Mouse (Mus musculus) thymus, postnatal 0 days (tissue): Measurements from ENCODE around the gene Tmub2. TPM values are rescaled to one million over a fixed set of nuclear protein-coding genes. Genes with fewer than 3 reads are reported as not detected.

Experiments
- DNase-seq: peaks from one replicate; pipeline ENCODE4 v3.0.0-alpha.2; 2015; ENCODE audit warnings: low spot score
- polyA plus RNA-seq: library from polyadenylated mRNA; unstranded; fragments of >200 nt; fragmentation: Nextera tagmentation; extraction: Ambion mirVana; gene quantifications from 2 replicates; pipeline ENCODE4 v1.2.1, GENCODE M21; 2015

Gene Tmub2
- 41.1 and 45.1 TPM in 2 replicates for polyA plus RNA-seq

DNA sequence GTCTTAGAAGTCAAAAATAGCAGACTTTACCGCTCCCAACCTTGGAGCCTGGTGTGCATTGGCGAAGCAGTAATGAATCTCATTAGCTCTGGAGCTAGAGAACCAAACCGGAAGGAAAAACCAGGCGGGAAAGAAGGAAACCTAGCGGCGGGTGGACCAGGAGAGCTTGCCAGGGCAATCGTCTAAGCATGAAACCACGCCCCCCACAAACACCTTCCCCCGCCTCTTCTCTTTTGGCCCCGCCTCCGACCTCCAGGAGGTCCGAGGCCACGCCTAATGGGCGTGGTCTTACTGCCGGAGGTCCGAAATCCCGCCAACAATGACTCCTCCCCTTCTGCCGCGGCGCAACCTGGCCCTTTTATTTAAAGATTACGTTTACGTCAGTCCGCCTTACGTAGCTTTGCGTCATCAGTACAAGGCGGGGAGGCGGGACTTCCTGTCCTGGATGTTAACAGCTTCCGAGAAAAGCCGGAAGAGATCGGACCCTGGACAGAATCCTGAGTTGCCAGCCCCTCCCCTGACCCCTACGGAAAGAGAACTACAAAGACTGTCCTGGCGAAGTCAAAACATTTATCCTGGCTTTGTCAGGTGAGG is at the start of gene Tmub2:
Gene Tmub2 (plus strand): TSS at position 431 of the 594 bp plus-strand sequence.
- DNase-seq, result peak; percentile 98

DNA sequence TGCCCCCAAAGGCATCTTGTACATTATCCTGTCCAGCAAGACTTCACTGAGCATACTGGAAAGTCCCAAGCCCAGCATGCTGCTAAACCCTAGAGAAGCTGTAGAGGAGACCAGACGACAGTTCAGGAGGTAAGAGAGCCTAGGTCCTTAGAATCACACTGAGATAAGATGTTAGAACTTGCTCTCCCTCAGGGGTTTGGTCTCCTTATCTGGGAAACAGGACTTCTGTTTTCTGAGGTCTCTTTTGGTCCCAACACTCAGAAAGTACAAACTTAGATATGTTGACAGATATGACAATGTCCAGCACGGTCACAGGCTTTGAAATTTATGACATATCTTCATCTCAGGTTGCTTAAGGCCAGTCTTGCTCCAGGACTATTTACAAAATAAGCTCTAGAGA is 48.7 kb upstream of the Tmub2 start:
- no peak for DNase-seq

DNA sequence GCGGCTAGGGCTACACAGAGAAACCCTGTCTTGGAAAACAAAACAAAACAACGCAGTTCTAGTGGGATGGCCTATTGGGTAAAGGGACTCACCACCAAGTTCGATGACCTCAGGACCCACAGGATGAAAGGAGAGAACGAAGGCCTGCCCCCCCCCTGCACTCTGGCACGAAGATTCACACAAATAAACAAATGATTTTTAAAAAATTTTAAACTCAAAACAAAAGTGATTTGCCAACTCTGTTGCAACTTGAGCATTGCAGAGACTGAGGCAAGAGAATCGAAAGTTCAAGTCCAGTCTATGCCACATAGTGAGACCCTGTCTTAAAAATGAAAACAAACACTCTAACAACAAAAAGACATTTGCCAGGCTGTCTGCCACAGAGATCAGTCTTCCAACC is 44.1 kb upstream of the Tmub2 start:
- no peak for DNase-seq

DNA sequence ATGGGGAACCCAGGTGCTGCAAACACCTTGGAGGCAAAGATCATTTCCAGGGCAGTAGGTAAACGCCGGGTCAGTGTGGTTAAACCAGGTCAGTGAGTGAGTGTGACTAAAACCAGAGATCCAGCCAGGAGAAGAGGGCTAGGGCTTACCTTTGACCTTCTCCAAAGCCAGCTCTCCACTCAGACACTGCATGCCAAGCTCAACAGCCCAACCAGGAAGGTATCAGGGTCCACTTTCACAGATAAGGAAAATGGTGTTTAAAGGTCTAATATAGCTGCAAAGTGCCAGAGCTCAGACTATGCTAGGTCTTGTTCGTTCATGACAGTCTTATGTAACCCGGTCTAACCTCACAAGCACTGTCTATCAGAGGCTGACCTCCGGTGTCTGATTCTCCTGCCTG is 43.5 kb upstream of the Tmub2 start:
- no peak for DNase-seq

DNA sequence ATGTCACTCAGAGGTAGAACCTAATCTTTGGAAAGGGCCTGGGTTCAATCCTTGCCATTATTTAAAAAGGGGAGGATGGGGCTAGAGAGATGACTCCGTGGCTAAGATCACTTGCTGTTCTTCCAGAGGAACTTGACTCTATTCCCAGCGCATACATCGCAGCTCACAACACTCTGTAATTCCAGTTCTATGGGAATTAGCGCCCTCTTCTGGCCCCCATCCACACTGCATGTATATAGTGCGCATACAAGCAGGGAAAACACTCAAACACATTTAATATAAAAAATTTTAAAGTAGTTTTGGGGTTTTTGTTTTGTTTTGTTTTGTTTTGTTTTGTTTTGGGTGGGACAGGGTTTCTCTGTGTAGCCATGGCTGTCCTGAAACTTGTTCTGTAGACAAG is 42.9 kb upstream of the Tmub2 start:
- no peak for DNase-seq

DNA sequence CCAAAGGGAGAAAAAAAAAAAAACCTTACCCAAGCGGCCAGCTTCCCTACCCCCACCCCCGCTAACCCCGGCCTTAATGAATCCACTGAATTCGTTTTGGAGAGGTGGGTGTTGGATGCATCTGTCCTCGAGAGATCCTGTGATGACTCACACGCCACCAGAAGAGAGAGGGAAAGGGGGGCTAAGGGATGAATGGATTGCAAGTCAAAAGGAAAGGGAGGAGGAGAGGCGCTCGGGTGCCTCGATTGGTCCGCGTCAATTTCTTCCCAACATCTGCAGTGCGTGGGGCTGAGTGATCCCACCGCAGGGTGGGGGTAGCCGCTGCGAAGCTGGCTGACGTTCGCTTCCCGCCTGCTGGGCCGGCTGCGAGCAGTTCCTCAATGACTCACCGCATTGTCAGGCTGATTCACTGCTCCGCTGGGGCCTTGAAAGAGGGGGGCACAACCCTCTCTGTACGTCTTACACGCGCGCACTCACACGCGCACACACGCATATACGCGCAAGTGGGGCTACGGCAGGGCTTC is 39.7 kb upstream of the Tmub2 start:
- peak; percentile 48 for DNase-seq

DNA sequence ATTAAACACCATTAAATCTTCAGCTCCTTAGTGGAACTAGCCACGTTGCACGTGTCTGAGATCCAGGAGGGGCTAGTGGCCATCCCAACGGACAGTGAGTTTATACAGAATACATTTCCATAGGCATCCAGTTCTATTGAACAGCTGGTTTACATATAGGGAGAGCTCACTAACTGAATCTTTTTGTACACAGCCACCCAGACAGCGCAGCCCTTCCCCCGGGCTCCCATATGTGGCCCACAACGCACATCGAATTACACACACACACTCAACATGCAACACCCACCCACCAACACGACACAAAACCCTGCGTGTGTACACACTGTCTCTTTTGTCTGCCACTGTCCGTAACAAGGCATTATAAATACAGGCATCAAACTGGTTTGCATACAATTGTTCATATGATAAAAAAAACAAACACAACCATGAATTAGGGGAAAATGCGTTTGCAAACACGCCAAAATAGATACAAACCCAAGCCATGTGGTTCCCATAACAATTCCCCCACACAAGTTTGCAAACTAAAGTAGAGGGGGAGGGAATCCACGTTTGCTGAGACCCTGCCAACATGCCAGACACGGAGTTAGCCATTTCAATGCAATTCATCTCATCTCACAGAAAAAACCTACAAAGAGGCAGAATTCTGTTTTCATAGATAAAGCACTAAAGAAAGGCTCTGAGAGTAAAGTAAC is 39.0 kb upstream of the Tmub2 start:
- no peak for DNase-seq

DNA sequence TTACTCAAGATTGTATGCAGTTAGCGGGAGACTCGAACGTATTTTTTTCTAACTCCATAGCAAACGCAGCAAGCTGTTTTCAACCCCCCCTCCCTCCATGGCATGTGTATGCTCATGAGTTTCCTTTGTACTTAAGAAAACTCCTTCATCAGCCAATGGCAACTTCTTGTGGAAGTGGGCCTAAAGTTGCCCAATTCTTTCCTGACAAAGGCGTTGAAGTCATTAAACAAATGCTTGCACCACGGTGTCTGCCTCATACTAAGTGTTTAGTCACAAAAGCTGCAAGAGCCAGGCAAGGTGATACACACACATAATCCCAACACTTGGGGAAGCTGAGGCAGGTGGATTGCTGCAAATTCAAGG is 38.5 kb upstream of the Tmub2 start:
- no peak for DNase-seq

DNA sequence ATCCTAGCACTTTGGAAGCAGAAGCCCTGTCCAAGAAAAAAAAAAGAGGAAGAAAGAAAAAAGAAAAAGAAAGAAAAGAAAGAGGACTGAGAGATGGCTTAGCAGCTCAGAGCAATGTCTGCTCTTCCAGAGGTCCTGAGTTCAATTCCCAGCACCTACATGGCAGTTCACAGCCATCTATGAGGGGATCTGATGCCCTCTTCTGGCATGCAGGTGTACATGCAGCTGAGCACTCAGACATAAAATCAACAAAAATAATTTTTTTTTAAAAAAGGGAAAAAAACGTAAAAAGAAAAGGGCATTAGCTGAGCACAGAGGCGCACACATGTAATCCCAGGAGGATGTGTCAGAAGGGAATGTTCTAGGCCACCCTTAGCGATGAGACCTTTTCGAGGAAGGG is 37.9 kb upstream of the Tmub2 start:
- no peak for DNase-seq

DNA sequence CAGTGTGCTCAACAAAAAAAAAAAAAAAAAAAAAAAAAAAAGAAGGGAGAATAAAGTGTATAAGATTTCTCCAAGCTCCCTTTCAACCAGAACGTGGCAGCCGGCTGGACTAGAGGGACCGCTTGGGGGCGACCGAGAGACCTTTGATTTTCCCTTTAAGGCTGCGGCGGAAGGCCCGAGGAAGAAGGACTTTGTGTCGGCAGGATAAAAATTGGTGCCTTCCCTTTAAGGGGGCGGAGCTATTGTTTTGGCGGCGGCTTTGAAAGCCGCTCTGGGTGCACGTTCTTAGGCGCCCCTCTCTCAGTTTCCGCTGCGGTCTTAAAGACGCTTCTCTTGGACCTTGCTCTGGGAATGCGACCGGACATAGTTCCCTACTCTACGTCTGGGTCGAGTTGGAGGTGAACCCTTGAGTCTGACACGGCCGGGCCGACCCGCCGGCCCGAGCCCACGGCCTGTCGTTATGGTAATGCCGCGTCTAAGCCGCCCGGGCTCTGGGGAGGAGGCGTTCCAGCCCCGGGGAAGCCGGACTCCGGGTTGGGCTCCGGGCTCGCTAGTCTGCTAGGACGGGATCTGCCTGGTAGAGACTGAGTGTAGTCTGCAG is 36.0 kb upstream of the Tmub2 start, which contains the start of gene BC030867:
Gene BC030867 (plus strand): TSS at position 253 of the 601 bp plus-strand sequence.
- peak; percentile 97 for DNase-seq

DNA sequence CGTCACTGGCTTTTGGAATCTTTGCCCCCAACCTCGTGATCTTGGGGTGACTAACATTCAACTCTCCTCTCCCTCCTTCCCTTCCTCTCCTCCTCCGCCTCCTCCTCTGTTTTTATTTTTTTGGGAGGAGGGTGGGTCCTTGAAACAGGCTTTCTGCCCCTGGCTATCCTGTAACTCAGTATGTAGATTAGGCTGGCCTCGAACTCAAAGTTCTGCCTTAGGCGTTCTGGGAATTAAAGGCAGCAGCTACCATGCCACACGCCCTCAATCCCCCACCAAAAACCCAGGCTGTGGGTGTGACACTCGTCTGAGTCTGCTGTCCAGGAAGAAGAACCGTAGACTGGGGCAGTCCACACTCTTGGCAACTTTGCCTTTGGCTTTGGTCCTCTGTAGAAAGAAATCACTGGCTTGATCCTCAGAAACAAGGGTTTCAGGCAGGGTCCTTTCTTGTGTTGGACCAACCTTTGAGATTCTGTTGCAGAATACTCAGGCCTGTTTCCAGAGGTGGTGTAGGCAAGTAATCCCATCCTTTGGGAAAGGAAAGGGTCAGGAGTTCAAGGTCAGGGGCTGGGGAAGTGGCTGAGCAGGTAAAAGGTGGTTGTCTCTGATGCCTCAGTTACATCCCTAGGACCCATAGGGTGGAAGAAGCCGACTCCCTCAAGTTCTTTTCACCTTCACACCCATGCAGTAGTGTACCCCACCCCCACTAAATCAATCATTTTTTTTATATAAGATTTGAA is 35.2 kb upstream of the Tmub2 start:
- DNase-seq, result no peak

DNA sequence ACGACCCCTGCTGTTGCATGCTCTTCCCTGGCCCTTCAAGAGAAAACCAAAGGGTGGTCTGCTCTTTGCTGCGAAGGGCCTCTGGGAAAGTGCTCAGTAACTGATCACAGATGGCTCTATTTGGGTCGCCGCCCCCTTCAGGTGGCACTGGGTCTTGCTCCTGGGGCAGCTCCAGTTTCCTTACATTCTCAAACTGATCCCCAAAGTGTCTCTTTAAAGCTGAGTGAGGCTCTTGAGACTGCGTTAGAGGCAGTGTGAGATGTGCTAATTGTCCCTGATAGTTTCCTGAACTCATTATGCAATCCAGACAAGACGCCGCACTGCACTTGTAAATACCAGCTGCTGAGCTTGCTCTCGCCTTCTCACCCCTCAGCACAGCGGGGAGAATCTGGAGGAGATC is 27.2 kb upstream of the Tmub2 start:
- no peak for DNase-seq

DNA sequence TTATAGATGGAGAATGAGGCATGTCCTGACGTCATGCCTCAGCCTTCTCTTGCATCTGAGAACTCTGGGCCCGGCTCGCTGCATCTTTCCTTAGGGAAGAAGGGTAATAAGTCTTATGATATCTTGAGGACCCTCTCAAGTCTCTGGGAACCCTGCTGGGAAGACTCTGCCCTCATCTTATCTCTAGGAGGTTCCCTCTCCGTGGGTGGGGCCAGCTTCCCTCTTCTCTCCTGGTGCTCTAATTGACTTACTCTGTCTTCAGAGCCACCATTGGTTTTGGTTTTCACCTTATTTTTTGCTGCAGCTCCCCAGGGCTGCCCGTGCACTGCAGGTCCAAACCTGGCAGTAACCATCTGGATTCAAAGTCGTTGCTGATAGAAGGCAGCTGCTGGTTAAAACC is 26.6 kb upstream of the Tmub2 start:
- DNase-seq, result no peak

DNA sequence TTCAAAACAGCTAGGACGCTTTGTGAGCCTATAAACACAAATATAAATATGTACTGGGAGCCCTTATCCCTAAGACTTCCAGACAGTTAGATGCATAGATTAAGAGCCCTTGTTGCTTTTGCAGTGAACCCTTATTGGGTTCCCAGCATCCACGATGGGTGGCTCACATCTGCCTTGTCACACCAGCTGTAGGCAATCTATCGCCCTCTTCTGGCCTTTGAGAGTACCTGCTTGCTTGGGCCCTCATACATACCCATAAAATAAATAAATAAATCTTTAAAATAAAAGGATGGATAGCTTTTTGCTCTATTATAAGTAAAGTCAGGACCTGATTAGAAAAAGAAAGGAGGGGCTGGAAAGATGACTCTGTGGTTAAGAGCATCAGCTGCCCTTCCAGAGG is 26.2 kb upstream of the Tmub2 start:
- peak; percentile 23 for DNase-seq

DNA sequence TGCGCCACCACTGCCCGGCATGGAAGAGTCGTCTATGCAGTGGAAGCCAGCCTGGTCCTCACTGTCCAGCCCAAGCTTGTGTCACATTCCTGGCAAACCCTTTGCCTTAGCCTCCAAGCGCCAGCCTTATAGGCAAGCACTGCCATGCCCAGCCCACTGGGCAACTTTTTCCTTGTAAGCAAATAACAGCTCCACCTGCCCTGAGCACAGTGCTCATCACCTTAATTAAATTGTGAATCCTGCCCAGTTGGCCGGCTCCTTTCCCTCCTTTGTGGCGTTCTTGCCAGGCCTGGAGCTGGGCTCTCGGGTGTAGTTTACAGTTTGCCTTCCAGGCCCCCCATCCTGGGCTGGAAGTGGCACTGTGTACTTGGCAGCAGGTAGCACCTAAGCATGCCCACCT is 21.5 kb upstream of the Tmub2 start:
- no peak for DNase-seq

DNA sequence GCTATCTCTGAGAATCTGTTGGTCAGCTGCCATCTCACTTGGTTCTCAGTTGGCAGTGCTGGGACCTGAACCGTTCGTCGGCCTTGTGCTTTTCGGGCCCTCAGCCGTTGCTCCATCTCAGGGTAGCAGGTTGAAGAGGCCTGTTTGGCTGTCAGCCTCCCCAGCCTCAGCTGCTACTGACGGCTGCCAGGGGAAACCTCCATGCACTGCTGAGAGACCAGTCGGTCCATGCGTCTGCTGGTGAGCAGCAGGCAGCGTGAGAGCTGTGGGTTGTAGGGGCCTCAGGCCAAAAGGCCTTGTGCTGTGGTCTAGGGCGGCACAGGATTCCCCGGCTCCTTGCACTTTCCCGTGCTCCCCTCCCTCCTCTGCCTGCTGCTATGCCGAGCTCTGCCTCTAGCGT is 18.9 kb upstream of the Tmub2 start:
- DNase-seq, result no peak

DNA sequence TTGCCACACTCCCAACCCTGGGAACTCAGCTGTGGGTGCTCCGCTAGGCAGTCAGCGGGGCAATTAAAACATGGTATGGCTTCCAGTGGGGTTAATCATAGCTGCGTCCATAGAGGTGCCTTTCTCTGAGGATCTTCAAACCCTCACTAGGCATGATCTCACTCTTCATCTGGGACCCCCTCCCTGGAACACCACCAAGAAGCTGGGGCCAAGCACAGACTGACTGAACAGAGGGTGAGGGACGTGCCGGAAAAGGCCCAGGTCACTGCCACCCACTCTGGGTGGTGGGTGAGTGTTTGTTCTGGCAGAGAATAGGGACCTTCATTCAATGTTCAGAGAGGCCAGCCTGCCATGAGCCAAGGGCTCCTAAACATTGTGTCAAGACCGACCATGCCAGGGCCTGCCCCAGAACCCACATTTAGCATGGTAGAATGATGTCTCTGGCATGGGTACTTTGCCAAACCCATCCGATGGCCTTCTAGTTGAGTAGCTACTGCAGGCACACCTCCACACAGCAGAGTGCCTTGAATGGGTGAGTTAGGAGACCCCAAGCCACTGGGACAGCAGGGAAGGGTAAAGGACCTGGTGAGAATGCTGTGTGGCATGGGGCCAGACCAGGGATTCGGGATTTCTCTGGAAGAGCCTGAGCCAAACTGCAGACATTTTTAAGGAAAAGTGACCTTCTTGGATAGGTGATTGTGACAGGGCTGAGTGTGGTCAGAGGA is 17.9 kb upstream of the Tmub2 start:
- no peak for DNase-seq

DNA sequence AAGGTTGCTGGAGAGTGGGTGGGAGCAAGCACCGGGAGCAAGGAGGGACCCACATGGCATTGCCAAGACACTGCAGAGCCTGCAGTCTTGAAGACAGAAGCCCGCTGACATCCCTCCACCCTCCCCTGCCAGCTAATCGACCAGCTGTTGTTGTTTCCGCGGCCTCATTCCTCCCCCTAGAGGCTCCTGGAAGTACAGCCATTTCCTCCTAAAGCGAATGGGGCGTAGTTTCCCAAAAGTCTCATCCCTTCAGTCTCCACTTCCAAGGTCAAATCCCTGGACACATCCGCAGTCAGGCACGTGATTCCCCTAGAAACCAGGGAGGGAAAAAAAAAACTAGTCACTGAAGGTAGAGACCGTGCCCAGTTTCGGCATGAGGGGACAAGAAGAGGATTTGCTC is 17.3 kb upstream of the Tmub2 start:
- peak; percentile 68 for DNase-seq

DNA sequence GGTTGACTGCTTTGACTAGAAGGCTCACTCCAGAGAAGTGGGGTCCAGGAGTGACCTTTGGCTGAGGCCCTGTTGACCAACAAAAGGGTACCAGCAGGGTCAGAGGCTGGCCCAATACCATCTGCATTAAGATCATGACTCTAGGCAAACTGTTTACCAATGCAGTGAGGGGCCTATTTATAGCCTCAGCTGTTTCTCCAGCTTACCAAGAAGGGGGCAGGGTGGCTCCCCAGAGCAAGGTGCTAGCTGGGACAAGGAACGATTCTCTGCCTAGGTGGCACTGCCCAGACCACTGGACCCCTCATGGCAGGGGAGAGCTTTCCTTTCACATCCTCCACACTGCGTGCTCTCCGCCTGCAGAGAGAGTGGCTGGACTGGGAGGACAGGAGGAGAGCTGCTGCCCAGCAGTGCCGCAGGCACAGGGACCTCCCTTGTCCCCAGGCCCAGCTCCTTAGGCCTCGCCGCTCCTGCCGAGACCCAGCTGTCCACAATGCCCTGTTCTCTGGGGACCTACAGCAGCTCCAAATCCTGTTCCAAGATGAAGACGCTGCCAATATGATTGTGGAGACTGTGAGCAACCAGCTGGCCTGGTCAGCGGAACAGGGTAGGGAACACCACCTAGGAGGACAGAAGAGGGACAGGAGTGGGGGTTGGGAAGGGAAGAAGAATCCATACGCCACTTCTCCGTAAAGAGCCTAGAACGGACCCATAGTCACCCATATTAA is 16.0 kb upstream of the Tmub2 start, which contains the start of gene Asb16:
Gene Asb16 (plus strand): TSS at position 224 of the 725 bp plus-strand sequence.
- DNase-seq, result no peak

DNA sequence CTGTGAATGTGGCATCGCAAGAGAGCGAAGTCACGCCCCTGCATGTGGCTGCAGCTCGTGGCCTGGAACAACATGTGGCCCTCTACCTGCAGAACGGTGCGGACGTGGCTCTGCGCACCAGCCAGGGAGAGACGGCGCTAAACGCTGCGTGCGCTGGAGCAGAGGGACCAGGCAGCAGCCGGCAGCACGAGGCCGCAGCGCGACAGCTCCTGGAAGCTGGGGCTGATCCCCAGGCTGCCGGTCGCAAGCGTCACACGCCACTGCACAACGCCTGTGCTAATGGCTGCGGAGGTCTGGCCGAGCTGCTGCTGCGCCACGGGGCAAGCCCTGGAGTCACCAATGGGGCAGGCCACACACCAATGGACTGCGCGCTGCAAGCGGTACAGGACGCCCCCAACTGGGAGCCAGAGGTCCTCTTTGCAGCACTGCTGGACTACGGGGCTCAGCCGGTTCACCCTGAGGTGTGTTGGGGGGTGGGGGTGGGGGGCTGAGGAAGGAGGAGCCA is 8.3 kb upstream of the Tmub2 start:
- DNase-seq, result peak; percentile 21
